Mouse (Mus musculus): ENCODE results near the gene Lhx6. TPM values are rescaled to one million over a fixed set of nuclear protein-coding genes. Genes with fewer than 3 reads are reported as not detected.
"Not testable (repeated sequence)": the region's sequence is repeated elsewhere in the genome, so short reads cannot be mapped to it uniquely, and the experiment has no call there.

Lhx6 gene
- polyA plus RNA-seq (2017; shearing (Covaris generic)): not detected

- no peak for ATAC-seq
These were observed at the start of gene Lhx6 for GRCm38 (mm10) chr2:36104956-36105741. Lhx6 (minus strand) TSS chr2:36105408.

DNA sequence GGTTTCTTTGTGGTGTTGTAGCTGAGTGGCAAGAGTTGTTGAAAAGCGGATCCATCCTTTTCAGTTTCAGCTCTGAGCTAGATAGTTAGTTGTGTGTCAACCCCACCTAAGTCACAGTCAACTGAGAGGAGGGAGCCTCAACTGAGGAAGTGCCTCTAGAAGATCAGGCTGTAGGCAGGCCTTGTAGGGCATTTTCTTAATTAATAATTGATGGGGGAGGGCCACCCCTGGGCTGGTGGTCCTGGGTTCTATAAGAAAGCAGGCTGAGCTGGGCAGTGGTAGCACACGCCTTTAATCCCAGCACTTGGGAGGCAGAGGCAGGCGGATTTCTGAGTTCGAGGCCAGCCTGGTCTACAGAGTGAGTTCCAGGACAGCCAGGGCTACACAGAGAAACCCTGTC lies 47.2 kb upstream of the Lhx6 start:
- ATAC-seq: not testable (repeated sequence)

GRCm38 (mm10) chr2:36148876-36149365 lies 43.7 kb upstream of the Lhx6 start:
- ATAC-seq: no peak

DNA sequence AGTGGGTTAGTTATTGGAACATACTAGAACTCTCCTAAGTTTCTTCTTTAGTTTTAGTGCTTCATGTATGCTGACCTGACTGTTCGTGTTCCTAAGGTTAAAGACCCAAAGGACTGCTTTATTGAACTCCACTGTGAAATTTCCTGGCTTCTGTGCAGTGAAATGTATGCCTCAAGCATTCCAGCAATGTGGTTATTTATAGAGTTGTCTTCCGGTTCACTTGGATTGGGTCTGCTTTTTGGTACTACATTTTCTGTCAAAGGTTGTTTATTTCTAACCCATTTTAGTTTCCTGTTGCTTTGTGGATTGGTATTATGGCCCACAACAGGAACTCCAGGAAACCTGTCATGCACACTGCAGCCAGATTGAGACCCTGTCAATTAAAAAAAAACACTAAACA lies 33.9 kb upstream of the Lhx6 start:
- ATAC-seq: no peak

DNA sequence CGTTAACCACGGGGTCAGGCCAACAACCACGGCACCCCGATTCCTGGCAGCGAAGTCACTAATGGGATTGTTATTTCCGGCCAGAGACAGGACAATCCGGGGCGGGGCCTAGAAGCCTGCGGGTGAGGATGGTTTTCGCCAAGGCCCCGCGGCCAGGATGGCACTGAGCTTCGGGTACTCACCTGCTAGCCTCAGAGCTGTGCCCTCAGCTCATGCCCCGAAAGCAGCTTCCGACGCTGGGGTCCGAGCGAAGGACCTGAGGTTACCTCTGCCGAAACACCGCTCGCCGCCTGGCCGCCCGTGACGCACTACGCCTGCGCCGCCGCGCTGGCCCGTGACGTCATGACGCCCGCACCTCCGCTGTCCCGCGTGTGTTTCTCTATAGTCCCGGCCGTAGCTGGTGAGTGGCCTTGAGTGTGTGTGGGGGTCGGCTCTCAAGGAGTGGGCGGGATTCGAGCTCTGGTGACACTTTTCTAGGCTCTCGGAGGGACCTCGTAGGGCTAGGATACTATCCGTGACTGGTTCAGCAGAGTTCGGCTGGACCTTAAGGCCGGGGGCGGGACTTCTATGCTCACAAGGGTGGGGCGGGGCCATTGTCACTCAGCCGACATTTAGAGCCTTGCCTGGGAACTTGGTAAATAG lies 31.2 kb upstream of the Lhx6 start, which contains the start of the genes Mrrf and Rbm18:
Gene Mrrf, plus strand, starts transcription at position 90 of the 642 bp plus-strand sequence.
Gene Rbm18, minus strand, starts transcription at position 474 of the 642 bp plus-strand sequence.
- ATAC-seq: peak; percentile 91

DNA sequence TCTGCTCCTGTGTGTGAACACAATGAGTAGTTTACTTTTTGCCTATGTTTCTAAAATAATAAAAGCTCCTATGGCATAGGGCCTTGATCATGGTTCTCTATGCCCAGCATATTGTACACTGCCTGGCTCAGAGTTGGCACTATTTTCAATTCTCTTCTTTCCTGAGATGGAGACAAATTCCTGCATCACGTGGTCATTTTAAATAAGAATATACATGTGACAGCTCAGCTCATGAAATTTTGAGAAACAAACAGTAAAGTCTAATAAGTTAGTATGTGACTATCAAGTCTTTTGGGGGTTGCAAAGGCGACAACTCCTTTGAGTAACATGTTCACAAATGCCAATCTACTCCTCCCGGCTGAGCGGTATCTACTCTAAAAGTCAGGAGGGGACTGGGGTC lies 30.7 kb upstream of the Lhx6 start:
- peak; percentile 1 for ATAC-seq

GRCm38 (mm10) chr2:36129051-36129450 lies 23.8 kb upstream of the Lhx6 start:
- ATAC-seq: no peak

GRCm38 (mm10) chr2:36127973-36128372 lies 22.8 kb upstream of the Lhx6 start:
- ATAC-seq: no peak

DNA sequence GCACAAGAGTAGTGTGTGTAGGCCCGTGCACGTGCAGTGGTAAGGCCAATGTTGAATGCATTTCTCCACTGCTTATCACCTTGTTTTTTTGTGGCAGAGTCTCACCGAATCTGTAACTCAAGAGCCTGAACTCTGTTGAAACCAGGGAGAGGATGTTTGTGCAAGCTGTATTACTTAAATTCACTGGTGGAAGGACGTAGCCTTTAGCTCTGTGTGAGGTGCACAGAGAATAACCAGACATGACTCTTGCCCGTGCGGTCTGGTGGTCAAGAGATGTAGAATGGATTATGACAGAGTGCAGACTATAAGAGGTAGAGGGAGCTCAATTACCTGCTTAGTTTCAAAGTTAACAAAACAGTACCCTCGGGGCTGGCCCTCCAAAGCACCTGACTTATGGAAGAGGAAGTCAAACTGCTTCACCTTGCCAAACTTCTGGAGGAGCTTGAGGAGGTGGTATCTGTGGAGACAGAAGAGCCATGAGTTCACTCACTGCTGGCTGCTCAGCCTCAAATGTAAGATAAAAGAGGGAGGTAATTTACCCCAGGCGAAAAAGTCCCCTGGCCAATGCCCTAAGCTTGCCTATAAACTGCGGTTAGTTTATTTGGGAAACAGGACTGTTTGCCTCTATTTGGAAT lies 21.7 kb upstream of the Lhx6 start:
- ATAC-seq: no peak

GRCm38 (mm10) chr2:36112632-36113031 lies 7.4 kb upstream of the Lhx6 start:
- no peak for ATAC-seq

DNA sequence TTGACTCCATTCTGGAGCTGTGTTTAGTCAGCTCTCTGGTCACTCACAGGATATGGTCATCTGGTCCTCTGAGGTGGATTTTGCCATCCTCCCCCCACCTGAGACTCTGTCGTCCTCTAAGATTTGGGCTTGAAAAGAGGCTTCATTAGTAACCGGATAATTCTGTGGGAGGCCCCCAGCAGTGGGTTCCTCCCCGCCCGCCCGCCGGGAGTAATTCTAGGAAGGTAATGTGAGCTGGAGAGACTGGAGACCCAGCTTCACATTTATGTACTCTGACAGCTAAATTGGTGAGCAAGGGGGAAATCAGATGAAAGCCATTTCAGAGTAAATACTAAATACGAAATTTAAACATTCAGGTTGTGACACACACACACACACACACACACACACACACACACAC lies 3.4 kb upstream of the Lhx6 start:
- ATAC-seq: no peak

DNA sequence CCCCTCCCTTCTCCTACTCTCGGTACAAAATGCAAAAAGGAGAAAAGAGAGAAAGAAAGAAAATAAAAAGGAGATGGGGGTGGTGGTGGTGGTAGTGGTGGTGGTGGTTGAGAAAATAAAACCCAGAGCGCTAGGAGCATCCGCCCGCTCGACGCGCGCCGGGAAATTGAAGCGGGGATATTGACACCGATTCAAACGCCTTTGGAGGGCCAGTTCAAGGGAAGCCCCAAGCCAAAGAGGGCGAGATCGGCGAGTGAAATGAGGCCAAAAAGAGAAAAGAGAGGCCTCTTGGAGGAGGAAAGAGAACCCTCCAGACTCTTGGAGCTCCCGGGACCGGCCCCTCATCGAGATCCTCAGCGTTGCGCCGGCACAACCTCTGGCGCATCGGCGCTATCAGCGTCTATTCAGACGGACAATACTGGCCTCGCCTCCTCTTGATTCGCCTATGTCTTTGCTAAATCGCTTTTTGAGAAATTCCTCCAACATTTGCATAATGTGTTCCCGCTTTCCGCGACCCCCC lies 712 bp downstream of the Lhx6 start:
- ATAC-seq: no peak

GRCm38 (mm10) chr2:36103555-36104367 lies 1.4 kb downstream of the Lhx6 start:
- no peak for ATAC-seq

- no peak for ATAC-seq
These were observed 2.1 kb downstream of the Lhx6 start for GRCm38 (mm10) chr2:36103069-36103554.

DNA sequence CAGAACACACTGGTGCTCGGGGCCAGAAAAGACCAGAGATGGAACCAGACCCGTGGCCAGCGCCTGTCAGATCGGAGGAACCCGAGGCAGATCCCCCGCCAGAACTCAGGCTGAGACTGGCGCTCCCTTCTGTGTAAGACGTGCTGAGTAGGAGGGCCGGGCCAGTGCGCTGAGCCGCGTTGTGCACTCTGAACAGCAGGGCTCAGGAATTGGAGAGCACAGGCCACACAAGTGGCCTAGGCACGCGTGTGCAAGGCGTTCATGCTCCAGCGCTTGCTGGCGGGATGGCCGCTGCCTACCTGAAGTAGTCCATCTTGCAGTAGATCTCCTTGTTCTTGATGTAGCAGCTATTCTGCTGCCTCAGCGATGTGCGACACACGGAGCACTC lies 2.7 kb downstream of the Lhx6 start:
- ATAC-seq: no peak

DNA sequence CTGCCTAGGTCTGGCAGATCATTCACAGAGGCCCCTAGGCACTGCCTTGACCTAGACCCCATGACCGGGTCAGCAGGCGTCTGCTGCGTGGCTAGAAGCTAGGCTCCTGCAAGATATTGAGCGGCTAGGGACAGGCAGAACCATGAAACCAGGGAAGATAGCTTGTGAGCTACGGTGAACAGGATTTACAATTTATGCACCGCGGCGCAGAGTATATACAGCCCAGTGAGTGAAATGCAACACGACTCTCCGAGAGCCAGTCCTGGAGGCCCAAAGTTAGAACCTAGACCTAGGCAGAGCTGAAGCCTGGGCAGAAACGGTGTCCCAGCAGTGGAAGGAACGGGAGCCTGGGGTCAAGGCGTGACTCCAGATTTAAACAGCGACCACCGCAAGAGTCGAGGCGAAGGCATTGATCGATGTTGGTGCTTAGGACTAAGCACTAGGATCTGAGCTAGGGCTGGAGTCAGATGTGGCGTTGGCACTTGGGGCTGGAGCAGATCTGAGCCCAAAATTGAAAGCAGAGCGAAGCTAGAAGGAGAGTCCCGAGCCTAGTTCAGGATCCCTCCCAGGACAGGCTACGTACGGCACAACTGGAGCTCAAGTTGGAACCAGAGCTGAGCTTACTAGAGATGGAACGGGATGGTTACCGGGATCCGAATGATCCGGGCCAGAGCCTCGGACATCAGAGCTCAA lies 3.2 kb downstream of the Lhx6 start:
- no peak for ATAC-seq

DNA sequence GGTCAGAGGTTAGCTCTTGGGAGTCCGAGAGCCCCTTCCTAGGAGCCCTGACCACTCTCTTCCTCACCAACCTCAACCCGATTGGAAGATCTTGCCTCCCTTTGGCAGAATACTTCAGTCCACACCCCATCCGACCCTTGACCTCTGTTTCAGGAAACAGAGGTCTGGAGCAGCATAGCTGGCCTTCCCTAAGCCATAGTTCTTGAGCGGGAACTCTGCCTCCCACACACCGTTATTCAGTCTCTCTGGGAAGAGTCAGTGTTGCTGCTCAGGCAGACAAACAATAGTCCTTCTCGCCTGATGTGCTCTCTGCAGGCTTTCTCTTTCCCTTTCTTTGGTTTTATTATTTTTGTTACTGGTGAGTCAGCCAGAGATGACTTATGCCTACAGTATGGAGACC lies 5.5 kb downstream of the Lhx6 start:
- ATAC-seq: no peak

DNA sequence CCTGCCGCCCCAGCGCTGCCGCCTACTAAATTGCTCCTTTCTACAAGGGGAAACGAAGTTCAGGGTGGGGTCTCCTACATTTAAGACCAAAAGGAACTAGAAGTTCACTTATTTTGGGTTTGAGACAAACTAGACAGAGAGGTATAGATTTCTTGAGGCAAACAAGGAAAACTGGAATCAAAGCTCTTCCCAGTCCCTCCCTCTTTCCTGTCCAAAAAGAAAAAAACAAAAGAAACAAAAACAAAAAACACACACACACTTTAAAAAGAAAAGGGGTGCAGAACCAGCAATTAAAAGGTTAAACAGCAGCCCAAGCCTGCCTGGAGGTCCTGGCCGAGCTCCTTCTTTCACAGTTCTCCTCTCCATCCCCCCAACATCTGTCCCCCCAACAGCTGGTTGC lies 7.2 kb downstream of the Lhx6 start:
- no peak for ATAC-seq

GRCm38 (mm10) chr2:36097129-36097815 lies 7.9 kb downstream of the Lhx6 start:
- ATAC-seq: no peak

GRCm38 (mm10) chr2:36093914-36094475 lies 11.2 kb downstream of the Lhx6 start:
- no peak for ATAC-seq

DNA sequence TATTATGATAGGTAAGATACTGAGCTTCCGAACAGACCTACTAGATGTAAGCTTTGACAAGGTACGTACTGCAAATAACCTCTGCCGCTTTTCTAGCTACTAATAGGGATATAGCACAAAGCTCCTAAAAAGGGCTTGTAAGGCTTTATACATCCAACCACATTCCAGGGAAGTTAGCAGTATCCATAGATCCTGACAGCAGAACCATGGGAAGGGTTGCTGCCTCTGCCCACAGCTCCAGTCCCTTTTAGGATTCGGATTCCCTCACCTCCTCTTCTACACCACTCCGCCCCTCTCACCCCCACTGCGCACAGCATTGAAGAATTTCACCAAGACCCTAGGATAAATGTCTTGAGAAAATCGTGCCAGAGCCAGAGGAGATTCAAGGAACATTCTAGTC lies 11.9 kb downstream of the Lhx6 start:
- ATAC-seq: no peak

Data from activated CD4-positive, CD25-positive, alpha-beta regulatory T cell, adult 4 months (primary cell).